Mouse (Mus musculus) forebrain, embryonic 12.5 days (tissue): ENCODE measurements at regions not wholly inside any gene's neighbourhood (a gene's known extent, or its start where the extent isn't known, plus 50 kb on each side); places are given as distances from the start of the nearest gene placed in this dataset.
A peak's percentile ranks its signal among the peaks of the same experiment; 100 is the strongest.

Experiments
- ATAC-seq: fragments of 200-750 bp; cut with Nextera tagmentation; 2 replicates; pipeline ENCODE4 v1.8.0; 2017; ENCODE audit warnings: moderate TSS enrichment; ENCODE audit not compliant: low FRiP score
- H3K27ac ChIP-seq: fragments of 300-500 bp; sonication (generic); 2 replicates; pipeline ENCODE4 v1.5.1; 2016; ENCODE audit warnings: mild to moderate bottlenecking
- H3K27me3 ChIP-seq: fragments of 300-500 bp; sonication (generic); 2 replicates; pipeline ENCODE4 v1.6.1; 2016; ENCODE audit warnings: mild to moderate bottlenecking
- H3K36me3 ChIP-seq: fragments of 300-500 bp; sonication (generic); replicated peaks from 2 replicates; pipeline ENCODE4 v1.6.1; 2016; ENCODE audit warnings: mild to moderate bottlenecking
- H3K4me1 ChIP-seq: fragments of 300-500 bp; sonication (generic); 2 replicates; pipeline ENCODE4 v1.6.1; 2016
- H3K4me2 ChIP-seq: fragments of 300-500 bp; sonication (generic); 2 replicates; pipeline ENCODE4 v1.6.1; 2016; ENCODE audit warnings: mild to moderate bottlenecking, moderate library complexity
- H3K4me3 ChIP-seq: fragments of 300-500 bp; sonication (generic); replicated peaks from 2 replicates; pipeline ENCODE4 v1.5.1; 2016; ENCODE audit warnings: mild to moderate bottlenecking
- H3K9ac ChIP-seq: fragments of 300-500 bp; sonication (generic); 2 replicates; pipeline ENCODE4 v1.6.1; 2016; ENCODE audit warnings: mild to moderate bottlenecking
- H3K9me3 ChIP-seq: fragments of 300-500 bp; sonication (generic); 2 replicates; pipeline ENCODE4 v1.6.1; 2016
- WGBS: fragments of 180-500 bp; shearing (Covaris S2); methylation state at CpG from one replicate; pipeline ENCODE4 v1.1.7; 2016; 5-methylcytosine and 5-hydroxymethylcytosine counted together

DNA sequence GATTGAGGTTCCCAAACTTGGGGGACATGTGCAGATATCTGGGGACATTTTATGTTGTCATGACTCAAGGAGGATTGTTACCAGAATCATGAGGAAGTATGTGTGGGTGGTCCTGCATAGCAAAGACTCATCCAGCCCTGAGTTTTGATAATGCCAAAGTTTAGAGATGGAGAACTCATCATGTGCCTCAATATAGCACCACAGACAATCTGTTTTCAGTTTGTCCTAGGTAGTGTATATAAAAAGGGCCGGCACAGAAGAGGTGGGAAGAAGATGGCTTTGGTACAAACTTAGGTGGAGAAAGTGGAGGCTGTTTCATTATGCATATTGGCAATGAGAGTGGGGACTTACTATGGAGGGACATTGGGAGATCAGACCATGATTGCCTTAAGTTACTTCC lies 447.2 kb downstream of the 1810013L24Rik start:
- WGBS = 89% methylated on average over 1 of the region's 1 CpGs
- Histone ChIP-seq H3K36me3 (no peaks in the 10 kb centered on the region), H3K4me1 (peaks cover 16% of the 10 kb centered on the region), H3K27ac (no peak overlapping the region), H3K4me2 (no peak overlapping the region), H3K27me3 (no peaks in the 10 kb centered on the region), H3K9ac (no peak overlapping the region), H3K4me3 (no peak overlapping the region), H3K9me3 (no peaks in the 10 kb centered on the region)
- ATAC-seq = no peak

DNA sequence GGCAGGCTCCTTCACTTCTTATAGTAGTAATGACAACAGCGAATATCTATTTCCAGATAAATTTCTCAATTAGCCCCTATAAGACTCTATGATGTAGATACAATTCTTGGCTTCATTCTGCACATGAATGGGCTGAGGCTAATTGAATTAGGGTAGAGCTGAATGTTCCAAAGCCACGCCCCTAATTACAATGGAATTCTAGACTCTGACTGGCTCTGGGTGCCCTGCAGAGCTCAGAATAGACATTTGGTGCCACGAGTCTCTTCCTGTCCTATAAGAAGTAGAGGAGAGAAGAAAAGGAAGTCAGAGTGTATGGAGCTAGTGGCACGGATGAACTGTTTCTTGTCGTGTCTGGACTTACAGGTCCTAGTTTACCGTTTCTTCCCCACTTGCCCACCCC lies 449.8 kb downstream of the 1810013L24Rik start:
- Histone ChIP-seq H3K27ac (no peak overlapping the region), H3K9me3 (no peaks in the 10 kb centered on the region), H3K4me1 (peaks cover 16% of the 10 kb centered on the region), H3K27me3 (no peaks in the 10 kb centered on the region), H3K4me3 (no peak overlapping the region), H3K9ac (no peak overlapping the region), H3K36me3 (no peaks in the 10 kb centered on the region), H3K4me2 (no peak overlapping the region)
- ATAC-seq = no peak
- WGBS = 55% methylated on average over 6 of the region's 6 CpGs

DNA sequence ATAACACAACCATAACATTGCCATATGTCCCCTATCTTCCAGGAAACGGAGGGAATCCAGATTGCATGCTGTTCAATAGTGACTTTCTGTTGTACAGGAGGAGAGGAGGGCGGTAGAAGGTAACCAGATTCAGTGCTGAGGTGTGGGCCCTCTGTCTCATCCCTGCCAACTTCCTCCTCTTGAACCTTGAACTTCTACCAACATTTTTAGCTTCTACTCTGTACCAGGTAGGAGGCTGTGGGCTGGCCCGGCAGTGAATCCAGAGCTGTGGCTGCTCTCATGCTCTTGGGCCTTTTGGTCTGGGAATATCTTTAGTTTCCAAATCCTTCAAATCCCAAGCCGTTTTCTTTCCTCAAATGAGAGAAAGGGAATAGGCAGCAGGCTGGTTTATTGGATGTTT lies 450.5 kb downstream of the 1810013L24Rik start:
- Histone ChIP-seq H3K4me1 (peaks cover 16% of the 10 kb centered on the region), H3K4me3 (no peak overlapping the region), H3K27me3 (no peaks in the 10 kb centered on the region), H3K9me3 (no peaks in the 10 kb centered on the region), H3K27ac (0 out of 2 replicates have a peak overlapping the region, but pooled peaks have one; percentile 11), H3K36me3 (no peaks in the 10 kb centered on the region), H3K9ac (no peak overlapping the region), H3K4me2 (no peak overlapping the region)
- no peak for ATAC-seq
- WGBS = 55% methylated on average over 4 of the region's 4 CpGs

DNA sequence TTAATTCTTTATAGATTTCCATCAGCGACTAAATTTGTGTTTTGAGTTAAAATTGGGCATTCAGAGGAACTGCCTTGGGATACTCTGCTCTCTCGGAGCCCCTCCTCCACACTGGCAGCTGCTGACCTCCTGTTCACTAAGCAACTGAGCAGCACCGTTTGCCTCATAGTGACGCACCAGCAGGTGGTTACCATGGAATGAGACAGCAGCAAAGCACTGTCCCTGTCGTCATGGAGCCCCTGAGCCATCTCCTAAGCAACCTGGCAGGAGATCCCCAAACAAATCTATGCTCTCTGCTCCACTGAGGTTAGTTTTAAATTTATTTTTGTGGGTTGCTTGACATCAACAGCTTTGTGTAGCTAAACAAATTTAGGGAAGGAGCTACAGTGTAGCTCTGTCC lies 451.0 kb downstream of the 1810013L24Rik start:
- Histone ChIP-seq H3K9me3 (no peaks in the 10 kb centered on the region), H3K36me3 (no peaks in the 10 kb centered on the region), H3K4me3 (no peak overlapping the region), H3K9ac (no peak overlapping the region), H3K27me3 (no peaks in the 10 kb centered on the region), H3K27ac (no peak overlapping the region), H3K4me2 (no peak overlapping the region), H3K4me1 (peaks cover 16% of the 10 kb centered on the region)
- 1% methylated on average over 5 of the region's 5 CpGs for WGBS
- peak; percentile 90 for ATAC-seq

DNA sequence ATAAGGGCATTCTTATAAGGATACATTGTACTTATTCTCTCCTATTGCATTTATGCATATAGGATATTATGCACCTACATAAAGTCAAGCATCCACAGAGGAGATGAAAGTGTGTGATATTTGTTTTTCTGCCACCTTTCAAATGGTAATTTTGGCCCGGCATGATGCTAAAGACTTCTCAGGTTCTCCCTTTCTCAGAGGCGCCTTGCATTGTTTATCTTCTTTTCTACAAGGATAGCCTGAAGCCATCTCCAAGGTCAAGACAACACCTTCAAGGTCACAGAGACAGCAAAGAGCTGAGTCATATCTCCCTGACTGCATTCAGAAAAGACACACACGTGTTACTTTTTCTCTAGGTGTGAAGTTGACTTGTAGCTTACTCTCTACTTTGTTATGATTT lies 454.5 kb downstream of the 1810013L24Rik start:
- no peak for ATAC-seq
- Histone ChIP-seq H3K9me3 (no peaks in the 10 kb centered on the region), H3K4me1 (peaks cover 16% of the 10 kb centered on the region), H3K4me3 (no peak overlapping the region), H3K27ac (no peak overlapping the region), H3K27me3 (no peaks in the 10 kb centered on the region), H3K4me2 (no peak overlapping the region), H3K9ac (no peak overlapping the region), H3K36me3 (no peaks in the 10 kb centered on the region)
- 60% methylated on average over 3 of the region's 3 CpGs for WGBS

DNA sequence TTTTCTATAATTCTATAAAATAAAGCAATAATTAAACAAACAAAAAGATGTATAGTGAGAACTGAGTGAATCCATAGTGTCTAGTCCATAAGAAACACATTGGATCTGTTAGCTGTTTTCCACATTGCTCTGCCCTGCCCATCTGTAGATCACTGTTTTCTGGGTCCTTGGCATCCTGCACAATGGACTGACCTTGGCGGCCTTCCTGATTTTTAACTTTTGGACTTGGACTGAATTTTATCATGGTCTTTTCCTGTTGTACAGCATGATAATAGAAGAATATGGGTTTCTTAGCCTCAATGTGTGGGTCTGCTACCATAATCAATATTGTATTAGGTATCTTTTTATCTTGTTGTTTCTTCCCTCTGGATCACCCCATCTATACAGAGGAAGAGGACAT lies 456.0 kb downstream of the 1810013L24Rik start:
- peaks cover 8% of the 10 kb centered on the region for H3K4me1 ChIP-seq
- no peak overlapping the region for H3K4me2 ChIP-seq
- WGBS = 91% methylated on average over 1 of the region's 1 CpGs

DNA sequence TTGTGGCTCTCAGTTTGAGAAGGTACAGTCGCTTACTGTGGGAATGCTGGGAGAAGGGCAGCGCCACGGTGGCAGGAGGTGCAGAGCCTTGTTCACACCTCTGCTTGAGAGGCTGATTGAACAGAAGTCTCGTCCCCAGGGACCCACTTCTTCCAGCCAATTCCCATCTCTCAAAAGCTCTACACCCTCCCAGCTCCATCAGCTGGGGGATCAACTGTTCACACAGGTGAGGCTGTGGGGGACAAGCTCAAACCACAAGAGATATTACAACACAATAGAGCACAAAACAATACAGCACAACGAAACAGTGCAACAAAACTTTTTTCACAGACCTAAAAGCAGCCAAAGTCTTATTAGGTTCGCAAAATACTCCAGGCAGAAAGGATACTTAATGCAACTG lies 457.7 kb downstream of the 1810013L24Rik start:
- no peak for ATAC-seq
- Histone ChIP-seq H3K36me3 (no peaks in the 10 kb centered on the region), H3K9ac (no peak overlapping the region), H3K4me3 (no peak overlapping the region), H3K4me2 (no peak overlapping the region), H3K27me3 (no peaks in the 10 kb centered on the region), H3K27ac (no peak overlapping the region), H3K9me3 (no peaks in the 10 kb centered on the region), H3K4me1 (peaks cover 5% of the 10 kb centered on the region; the same call in 1 of the 2 replicates)
- WGBS = 88% methylated on average over 6 of the region's 6 CpGs

More for the DNA sequence above, 456.0 kb downstream of the 1810013L24Rik start:
- Histone ChIP-seq H3K36me3 (no peaks in the 10 kb centered on the region), H3K4me3 (no peak overlapping the region), H3K9ac (no peak overlapping the region), H3K27ac (no peak overlapping the region), H3K9me3 (no peaks in the 10 kb centered on the region), H3K27me3 (no peaks in the 10 kb centered on the region)
- ATAC-seq = no peak

DNA sequence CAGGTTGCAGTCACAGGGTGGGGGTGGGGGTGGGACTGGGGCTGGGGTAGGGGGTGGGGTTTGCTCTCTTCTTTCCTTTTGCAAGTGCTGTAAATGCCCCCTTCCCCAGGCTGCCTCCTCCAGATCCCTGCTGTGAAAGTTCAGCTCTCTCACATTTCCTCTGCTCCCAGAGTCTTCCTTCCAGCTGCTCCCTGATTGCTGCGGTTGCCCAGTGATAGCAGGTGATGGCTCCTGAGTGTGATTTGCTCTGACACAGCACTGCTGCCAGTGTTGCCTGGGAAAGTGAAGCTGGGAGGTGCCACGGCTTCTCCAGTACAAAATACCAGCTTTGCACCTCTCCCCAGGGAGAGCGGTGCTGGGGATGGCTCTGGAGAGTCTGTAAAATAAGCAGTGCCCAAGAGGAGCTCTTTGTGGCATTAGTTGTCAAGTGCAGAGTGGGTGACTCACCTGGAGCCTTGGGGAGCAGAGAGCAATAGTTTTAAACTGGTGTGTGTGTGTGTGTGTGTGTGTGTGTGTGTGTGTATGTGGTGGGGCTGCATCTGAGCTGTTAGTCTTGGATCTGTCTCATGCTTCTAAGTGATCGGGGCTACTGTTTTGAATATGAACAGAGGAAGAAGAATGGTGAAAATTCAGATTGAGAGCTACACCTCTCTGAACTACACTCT lies 461.6 kb downstream of the 1810013L24Rik start:
- H3K9ac ChIP-seq = no peak overlapping the region
- ATAC-seq = peak; percentile 44; the same call in 1 of the 2 replicates
- no peak overlapping the region for H3K4me3 ChIP-seq
- H3K27me3 ChIP-seq = no peaks in the 10 kb centered on the region
- no peaks in the 10 kb centered on the region for H3K36me3 ChIP-seq
- 71% methylated on average over 4 of the region's 4 CpGs for WGBS
- peaks cover 5% of the 10 kb centered on the region; the same call in 1 of the 2 replicates for H3K4me1 ChIP-seq
- no peak overlapping the region for H3K27ac ChIP-seq
- no peaks in the 10 kb centered on the region for H3K9me3 ChIP-seq
- H3K4me2 ChIP-seq = no peak overlapping the region

DNA sequence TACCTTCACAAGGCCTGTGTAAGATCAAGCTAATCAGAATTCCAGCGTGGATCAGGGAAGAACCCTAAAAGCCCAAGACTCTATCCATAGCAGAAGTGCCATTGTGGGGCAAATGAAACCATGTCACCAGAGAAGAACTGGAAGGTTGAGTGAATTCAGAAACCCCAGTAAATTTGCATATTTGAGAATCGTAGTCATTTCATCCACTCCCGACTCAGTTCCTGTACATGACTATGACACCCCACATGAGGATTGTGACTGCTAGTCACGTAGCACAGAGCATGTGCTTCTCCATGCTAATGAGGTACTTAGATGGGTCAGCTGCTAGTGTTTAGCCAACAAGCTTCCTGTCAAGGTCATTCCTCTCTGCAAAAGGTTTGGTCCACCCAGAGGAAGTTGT lies 473.2 kb downstream of the 1810013L24Rik start:
- Histone ChIP-seq H3K4me1 (no peaks in the 10 kb centered on the region), H3K27me3 (no peaks in the 10 kb centered on the region), H3K4me3 (no peak overlapping the region), H3K4me2 (no peak overlapping the region), H3K36me3 (no peaks in the 10 kb centered on the region), H3K9ac (no peak overlapping the region), H3K27ac (no peak overlapping the region), H3K9me3 (no peaks in the 10 kb centered on the region)
- no peak for ATAC-seq
- 84% methylated on average over 4 of the region's 4 CpGs for WGBS

DNA sequence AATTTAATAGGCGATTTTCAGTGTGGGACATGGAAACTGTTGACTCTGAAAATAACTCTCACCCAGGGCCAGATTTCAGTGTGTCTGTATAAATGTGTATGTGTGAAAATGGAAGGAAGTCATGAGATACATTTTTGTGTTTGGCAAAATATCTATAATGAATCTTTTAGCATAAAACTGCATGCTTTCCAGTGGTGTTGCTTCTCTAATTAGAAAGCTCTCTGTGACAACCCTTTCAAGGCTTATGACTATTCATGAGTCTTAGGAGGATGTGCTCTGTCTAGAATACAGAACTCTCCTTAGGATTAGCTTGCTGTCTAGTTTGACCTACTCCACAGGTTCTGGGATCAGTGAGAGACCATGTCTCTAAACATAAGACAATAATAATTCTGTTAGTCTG lies 474.2 kb downstream of the 1810013L24Rik start:
- Histone ChIP-seq H3K4me1 (no peaks in the 10 kb centered on the region), H3K27ac (no peak overlapping the region), H3K36me3 (no peaks in the 10 kb centered on the region), H3K4me2 (no peak overlapping the region), H3K4me3 (no peak overlapping the region), H3K9ac (no peak overlapping the region), H3K9me3 (no peaks in the 10 kb centered on the region), H3K27me3 (no peaks in the 10 kb centered on the region)
- WGBS = 87% methylated on average over 1 of the region's 1 CpGs
- ATAC-seq = no peak

DNA sequence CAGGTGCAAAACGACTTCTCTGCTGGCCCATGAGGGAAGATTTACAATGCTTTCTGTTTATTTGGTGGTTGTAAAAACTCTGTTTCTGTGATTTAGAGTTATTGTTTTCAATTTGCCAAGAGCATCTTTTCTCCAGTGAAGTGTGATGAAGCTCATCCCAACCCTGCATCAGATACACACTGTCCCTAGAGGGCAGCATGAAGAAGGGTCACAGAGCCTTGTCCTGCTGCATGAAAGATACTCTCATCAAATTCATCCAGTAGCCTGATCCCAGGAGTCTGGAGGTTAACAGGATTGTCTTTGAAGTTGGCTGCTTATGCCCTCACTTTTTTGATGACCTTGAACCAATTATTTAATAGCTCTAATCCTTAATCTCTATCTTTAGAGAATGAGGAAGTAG lies 480.8 kb downstream of the 1810013L24Rik start:
- Histone ChIP-seq H3K4me2 (no peak overlapping the region), H3K27ac (no peak overlapping the region), H3K36me3 (no peaks in the 10 kb centered on the region), H3K27me3 (no peaks in the 10 kb centered on the region), H3K4me1 (no peaks in the 10 kb centered on the region), H3K4me3 (no peak overlapping the region), H3K9ac (no peak overlapping the region), H3K9me3 (no peaks in the 10 kb centered on the region)
- ATAC-seq = no peak
- 50% methylated on average over 1 of the region's 1 CpGs for WGBS

DNA sequence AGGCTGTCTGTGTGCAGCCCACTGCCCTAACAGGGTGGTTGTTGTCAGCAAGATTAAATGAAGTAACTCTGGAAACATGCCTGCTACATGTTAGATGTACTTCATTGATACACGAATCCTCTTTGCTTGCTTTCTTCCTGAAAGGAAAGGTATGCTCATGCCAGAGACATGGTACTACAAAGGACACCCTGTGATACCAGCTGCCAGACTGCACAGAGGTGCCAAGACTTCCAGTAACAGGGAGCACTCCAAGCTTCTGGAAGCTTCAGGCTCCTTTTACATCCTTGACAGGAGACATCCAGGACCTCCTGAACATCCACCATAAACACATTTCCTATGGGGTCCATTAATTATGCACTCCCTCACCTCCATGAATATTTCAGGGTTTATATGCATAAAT lies 505.7 kb downstream of the 1810013L24Rik start:
- ATAC-seq = no peak
- Histone ChIP-seq H3K4me2 (no peak overlapping the region), H3K27me3 (no peaks in the 10 kb centered on the region), H3K36me3 (no peaks in the 10 kb centered on the region), H3K4me1 (no peaks in the 10 kb centered on the region), H3K27ac (no peak overlapping the region), H3K4me3 (no peak overlapping the region), H3K9me3 (no peaks in the 10 kb centered on the region), H3K9ac (no peak overlapping the region)
- 92% methylated on average over 1 of the region's 1 CpGs for WGBS

DNA sequence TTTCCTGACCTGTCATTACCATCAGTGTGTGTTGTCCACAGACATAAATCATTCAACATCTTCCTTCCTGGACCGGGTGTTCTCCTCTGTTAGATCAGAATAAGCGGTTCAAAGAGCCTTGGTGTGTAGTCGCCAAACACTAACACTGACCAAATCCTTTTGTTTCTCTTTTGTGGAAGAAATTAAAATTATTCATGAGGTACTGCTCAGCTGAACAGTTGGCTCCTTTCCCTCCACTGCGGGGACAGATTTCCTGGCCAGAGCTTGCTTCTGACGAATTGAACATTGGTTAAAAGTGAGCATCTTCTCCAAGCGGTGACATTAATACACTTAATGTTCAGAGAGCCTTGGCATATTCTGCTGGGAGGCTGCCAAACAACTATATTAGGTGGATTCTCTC lies 506.2 kb downstream of the 1810013L24Rik start:
- no peaks in the 10 kb centered on the region for H3K9me3 ChIP-seq
- 75% methylated on average over 6 of the region's 6 CpGs for WGBS
- no peak for ATAC-seq
- H3K4me1 ChIP-seq = no peaks in the 10 kb centered on the region
- no peaks in the 10 kb centered on the region for H3K36me3 ChIP-seq
- H3K4me3 ChIP-seq = no peak overlapping the region
- no peak overlapping the region for H3K9ac ChIP-seq
- H3K4me2 ChIP-seq = no peak overlapping the region
- no peaks in the 10 kb centered on the region for H3K27me3 ChIP-seq
- no peak overlapping the region for H3K27ac ChIP-seq
